Mouse (Mus musculus) intestine, embryonic 14.5 days (tissue): ENCODE data around the gene Entpd2. TPM values are rescaled to one million over a fixed set of nuclear protein-coding genes. Genes with fewer than 3 reads are reported as not detected.
A peak's percentile ranks its signal among the peaks of the same experiment; 100 is the strongest.

Experiments used
- ATAC-seq: fragments of 200-750 bp; cut with Nextera tagmentation; replicated peaks from 2 replicates; pipeline ENCODE4 v1.8.0; 2017; ENCODE audit warnings: low read depth, moderate number of reproducible peaks, moderate TSS enrichment, moderate library complexity; ENCODE audit not compliant: low FRiP score, low TSS enrichment
- DNase-seq: peaks from one replicate; pipeline ENCODE4 v3.0.0-alpha.2; 2018; ENCODE audit warnings: low spot score
- H3K27ac ChIP-seq: fragments of 300-500 bp; sonication (generic); 2 replicates; pipeline ENCODE4 v1.5.1; 2014; ENCODE audit warnings: low read depth, mild to moderate bottlenecking, control low read depth
- H3K27me3 ChIP-seq: fragments of 300-500 bp; sonication (generic); replicated peaks from 2 replicates; pipeline ENCODE4 v1.6.1; 2014; ENCODE audit warnings: low read length, control low read depth; ENCODE audit not compliant: control insufficient read depth, insufficient read depth
- H3K36me3 ChIP-seq: fragments of 300-500 bp; sonication (generic); 2 replicates; pipeline ENCODE4 v1.6.1; 2014; ENCODE audit warnings: low read length, control low read depth; ENCODE audit not compliant: control insufficient read depth, insufficient read depth
- H3K4me1 ChIP-seq: fragments of 300-500 bp; sonication (generic); replicated peaks from 2 replicates; pipeline ENCODE4 v1.6.1; 2014; ENCODE audit warnings: low read length, control low read depth, mixed read lengths; ENCODE audit not compliant: control insufficient read depth, insufficient read depth
- H3K4me2 ChIP-seq: fragments of 300-500 bp; sonication (generic); 2 replicates; pipeline ENCODE4 v1.6.1; 2014; ENCODE audit warnings: low read length
- H3K4me3 ChIP-seq: fragments of 300-500 bp; sonication (generic); 2 replicates; pipeline ENCODE4 v1.5.1; 2014; ENCODE audit warnings: low read depth, low read length, control low read depth, mixed read lengths
- H3K9ac ChIP-seq: fragments of 300-500 bp; sonication (generic); 2 replicates; pipeline ENCODE4 v1.6.1; 2014; ENCODE audit warnings: mild to moderate bottlenecking, low read length
- H3K9me3 ChIP-seq: fragments of 300-500 bp; sonication (generic); 2 replicates; pipeline ENCODE4 v1.6.1; 2016; ENCODE audit warnings: low read length, control low read depth; ENCODE audit not compliant: control insufficient read depth
- WGBS: fragments of 180-500 bp; shearing (Covaris S2); extraction: QIAGEN DNeasy Blood & Tissue Kit; methylation state at CpG from one replicate; pipeline ENCODE4 v1.1.7; 2014; 5-methylcytosine and 5-hydroxymethylcytosine counted together
- polyA plus RNA-seq: library from polyadenylated mRNA; unstranded; fragments of >200 nt; fragmentation: Nextera tagmentation; extraction: Ambion mirVana; gene quantifications from 2 replicates; pipeline ENCODE4 v1.2.1, GENCODE M21; 2014

The Entpd2 gene
- polyA plus RNA-seq, 1 experiment from 2014 or later = 7.4 TPM

GRCm38 (mm10) chr2:25376589-25376988, 19.1 kb upstream of the Entpd2 start:
- H3K27ac ChIP-seq = no peak overlapping the region
- H3K4me3 ChIP-seq = no peak overlapping the region
- ATAC-seq (no peak), DNase-seq (no peak)
- no peak overlapping the region for H3K4me2 ChIP-seq
- H3K9ac ChIP-seq = no peak overlapping the region
- 60% methylated on average over 4 of the region's 4 CpGs for WGBS
- H3K4me1 ChIP-seq = peaks cover 14% of the 10 kb centered on the region
- H3K27me3 ChIP-seq = no peaks in the 10 kb centered on the region
- no peaks in the 10 kb centered on the region for H3K9me3 ChIP-seq
- peaks cover 35% of the 10 kb centered on the region for H3K36me3 ChIP-seq

GRCm38 (mm10) chr2:25384492-25384891, 11.2 kb upstream of the Entpd2 start:
- H3K36me3 ChIP-seq = no peaks in the 10 kb centered on the region
- no peaks in the 10 kb centered on the region for H3K4me1 ChIP-seq
- no peak overlapping the region for H3K9ac ChIP-seq
- H3K4me3 ChIP-seq = no peak overlapping the region
- DNase-seq = no peak
- no peak overlapping the region for H3K27ac ChIP-seq
- 65% methylated on average over 5 of the region's 5 CpGs for WGBS
- no peaks in the 10 kb centered on the region for H3K9me3 ChIP-seq
- no peak overlapping the region for H3K4me2 ChIP-seq
- no peaks in the 10 kb centered on the region for H3K27me3 ChIP-seq
- ATAC-seq = no peak

- H3K4me3 ChIP-seq = no peak overlapping the region
- H3K27me3 ChIP-seq = peaks cover 18% of the 10 kb centered on the region
- H3K36me3 ChIP-seq = no peaks in the 10 kb centered on the region
- no peak overlapping the region for H3K4me2 ChIP-seq
- no peak overlapping the region for H3K9ac ChIP-seq
- H3K27ac ChIP-seq = no peak overlapping the region
- DNase-seq (no peak), ATAC-seq (no peak)
- H3K4me1 ChIP-seq = peaks cover 12% of the 10 kb centered on the region
- WGBS = 64% methylated on average over 5 of the region's 5 CpGs
- H3K9me3 ChIP-seq = no peaks in the 10 kb centered on the region
Measured at GRCm38 (mm10) chr2:25391266-25391665, 4.4 kb upstream of the Entpd2 start.

GRCm38 (mm10) chr2:25394281-25395221, 1.1 kb upstream of the Entpd2 start:
- no peak overlapping the region for H3K4me2 ChIP-seq
- no peak for DNase-seq
- no peaks in the 10 kb centered on the region for H3K36me3 ChIP-seq
- no peak overlapping the region for H3K9ac ChIP-seq
- ATAC-seq = 0 out of 2 replicates have a peak, but pooled peaks have one; percentile 5
- no peaks in the 10 kb centered on the region for H3K9me3 ChIP-seq
- H3K4me1 ChIP-seq = peaks cover 12% of the 10 kb centered on the region
- peaks cover 50% of the 10 kb centered on the region for H3K27me3 ChIP-seq
- no peak overlapping the region for H3K4me3 ChIP-seq
- WGBS = 45% methylated on average over 3 of the region's 3 CpGs
- no peak overlapping the region; the same call in 1 of the 2 replicates for H3K27ac ChIP-seq

- no peaks in the 10 kb centered on the region for H3K36me3 ChIP-seq
- WGBS = 33% methylated on average over 3 of the region's 3 CpGs
- peak overlapping the region; percentile 77 for H3K4me2 ChIP-seq
- no peaks in the 10 kb centered on the region for H3K9me3 ChIP-seq
- peaks cover 12% of the 10 kb centered on the region for H3K4me1 ChIP-seq
- H3K27ac ChIP-seq = no peak overlapping the region
- DNase-seq (no peak), ATAC-seq (no peak)
- H3K27me3 ChIP-seq = peaks cover 69% of the 10 kb centered on the region
- no peak overlapping the region for H3K9ac ChIP-seq
- peak overlapping the region; percentile 41; the same call in 1 of the 2 replicates for H3K4me3 ChIP-seq
Measured at GRCm38 (mm10) chr2:25396597-25396983, 916 bp downstream of the Entpd2 start.

GRCm38 (mm10) chr2:25397010-25397409, 1.3 kb downstream of the Entpd2 start:
- Histone ChIP-seq H3K4me2 (no peak overlapping the region), H3K4me1 (peaks cover 12% of the 10 kb centered on the region), H3K27me3 (peaks cover 73% of the 10 kb centered on the region), H3K9me3 (no peaks in the 10 kb centered on the region), H3K4me3 (no peak overlapping the region), H3K36me3 (no peaks in the 10 kb centered on the region), H3K9ac (no peak overlapping the region), H3K27ac (no peak overlapping the region)
- 43% methylated on average over 1 of the region's 1 CpGs for WGBS
- ATAC-seq (no peak), DNase-seq (no peak)

- Histone ChIP-seq H3K36me3 (no peaks in the 10 kb centered on the region), H3K4me1 (peaks cover 12% of the 10 kb centered on the region), H3K9me3 (no peaks in the 10 kb centered on the region), H3K27me3 (peaks cover 84% of the 10 kb centered on the region), H3K4me2 (no peak overlapping the region), H3K27ac (no peak overlapping the region), H3K4me3 (no peak overlapping the region), H3K9ac (no peak overlapping the region)
- DNase-seq (no peak), ATAC-seq (no peak)
- WGBS = 92% methylated on average over 7 of the region's 7 CpGs
Measured at GRCm38 (mm10) chr2:25398065-25398464, 2.4 kb downstream of the Entpd2 start.

- no peak within 1 kb of the TSS for H3K9ac ChIP-seq
- H3K4me3 ChIP-seq = no peak within 1 kb of the TSS
- 65% methylated on average over 8 of the region's 8 CpGs for WGBS
- H3K4me2 ChIP-seq = no peak within 1 kb of the TSS
- no peaks in the 10 kb centered on the region for H3K9me3 ChIP-seq
- no peaks in the 10 kb centered on the region for H3K36me3 ChIP-seq
- peaks cover 93% of the 10 kb centered on the region for H3K27me3 ChIP-seq
- H3K4me1 ChIP-seq = peaks cover 12% of the 10 kb centered on the region
- no peak within 1 kb of the TSS for H3K27ac ChIP-seq
- ATAC-seq = no peak
- DNase-seq = no peak
Measured at GRCm38 (mm10) chr2:25399051-25399450, 3.4 kb downstream of the Entpd2 start, which contains the start of gene Npdc1. Gene Npdc1 (plus strand): TSS chr2:25399351.
